Mouse (Mus musculus) spleen, postnatal 4 days (tissue): ENCODE data around the gene Prune2.

Experiments
- DNase-seq, 2 experiments: peaks; one replicate each; pipeline ENCODE4 v3.0.0; 2022; ENCODE audit warnings: low spot score in 2 of 2

Gene Prune2

GRCm38 (mm10) chr19:16955613-16956271, at the start of gene Prune2:
Gene Prune2, plus strand, starts transcription at chr19:16956118.
- DNase-seq: peak; percentile 44 to 72

- DNase-seq: no peak
These were observed 44.4 kb upstream of the Prune2 start for GRCm38 (mm10) chr19:16911507-16911906.

- no peak for DNase-seq
These were observed 31.4 kb upstream of the Prune2 start for GRCm38 (mm10) chr19:16924516-16924915.

GRCm38 (mm10) chr19:16934664-16935063, 21.3 kb upstream of the Prune2 start:
- DNase-seq: no peak

GRCm38 (mm10) chr19:16948794-16949313, 7.1 kb upstream of the Prune2 start:
- DNase-seq: no peak

- DNase-seq: no peak
These were observed 6.6 kb upstream of the Prune2 start for GRCm38 (mm10) chr19:16949341-16949740.

GRCm38 (mm10) chr19:16950051-16950450, 5.9 kb upstream of the Prune2 start:
- no peak for DNase-seq

GRCm38 (mm10) chr19:16950664-16951363, 5.1 kb upstream of the Prune2 start:
- DNase-seq: no peak

GRCm38 (mm10) chr19:16954736-16955135, 1.2 kb upstream of the Prune2 start:
- DNase-seq: no peak

- DNase-seq: no peak
These were observed 696 bp upstream of the Prune2 start for GRCm38 (mm10) chr19:16955231-16955612.

- DNase-seq: no peak
These were observed 401 bp downstream of the Prune2 start for GRCm38 (mm10) chr19:16956319-16956718.

- DNase-seq: no peak
These were observed 3.1 kb downstream of the Prune2 start for GRCm38 (mm10) chr19:16959051-16959450.

GRCm38 (mm10) chr19:16959551-16959950, 3.6 kb downstream of the Prune2 start:
- no peak for DNase-seq

- DNase-seq: no peak
These were observed 5.1 kb downstream of the Prune2 start for GRCm38 (mm10) chr19:16961036-16961435.

GRCm38 (mm10) chr19:16963178-16963577, 7.3 kb downstream of the Prune2 start:
- DNase-seq: no peak

- no peak for DNase-seq
These were observed 12.8 kb downstream of the Prune2 start for GRCm38 (mm10) chr19:16968768-16969167.

GRCm38 (mm10) chr19:16970612-16971011, 14.7 kb downstream of the Prune2 start:
- no peak for DNase-seq

GRCm38 (mm10) chr19:16978910-16979309, 23.0 kb downstream of the Prune2 start:
- DNase-seq: no peak

- no peak for DNase-seq
These were observed 25.8 kb downstream of the Prune2 start for GRCm38 (mm10) chr19:16981743-16982142.

GRCm38 (mm10) chr19:16984897-16985296, 29.0 kb downstream of the Prune2 start:
- peak; percentile 28 to 71 for DNase-seq

GRCm38 (mm10) chr19:16987984-16988383, 32.1 kb downstream of the Prune2 start:
- DNase-seq: no peak

- no peak for DNase-seq
These were observed 36.2 kb downstream of the Prune2 start for GRCm38 (mm10) chr19:16992151-16992550.

- DNase-seq: no peak
These were observed 38.3 kb downstream of the Prune2 start for GRCm38 (mm10) chr19:16994260-16994659.
